ENCODE assay signal across 22 mouse cellular contexts in the genomic region with DNA sequence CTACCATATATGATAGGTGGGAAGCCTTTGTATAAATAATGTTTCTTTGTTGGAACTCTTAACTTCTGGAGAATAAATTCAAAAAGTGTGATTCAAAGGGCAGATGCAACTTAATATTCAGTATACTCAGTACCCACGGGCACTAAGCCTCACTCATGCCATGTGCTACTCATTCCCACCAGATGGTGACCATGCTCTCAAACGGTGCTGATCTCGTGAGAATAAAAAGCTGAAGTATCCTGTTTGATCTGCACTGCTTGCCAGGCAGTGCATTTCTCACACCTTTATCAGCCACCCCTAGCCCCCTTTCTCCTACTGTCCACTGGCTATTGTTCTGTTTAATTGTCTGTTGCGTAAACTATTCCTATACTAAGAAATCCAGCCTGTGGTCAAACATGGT.
"Had no signal": no experiment of that assay in that cellular context is flagged by ENCODE, and none has a peak within 500 bp of the region (broad histone marks: within the 10 kb centered on the region; RNA-seq: fewer than 3 reads in every experiment).

No protein-coding gene starts in this region.

- ATAC-seq: liver, postnatal 0 days; lung, postnatal 0 days; midbrain, embryonic 15.5 days had no signal

- H3K4me1 ChIP-seq: kidney, embryonic 15.5 days; limb, embryonic 12.5 days; limb, embryonic 15.5 days; midbrain, embryonic 15.5 days; neural tube, embryonic 13.5 days; stomach, embryonic 15.5 days had no signal

- H3K4me2 ChIP-seq: kidney, embryonic 15.5 days; limb, embryonic 12.5 days; limb, embryonic 15.5 days; liver, embryonic 11.5 days; lung, embryonic 14.5 days; midbrain, embryonic 15.5 days; neural tube, embryonic 13.5 days; stomach, embryonic 15.5 days had no signal

- H3K27me3 ChIP-seq: kidney, embryonic 15.5 days; limb, embryonic 12.5 days; limb, embryonic 15.5 days; midbrain, embryonic 15.5 days; neural tube, embryonic 13.5 days; stomach, embryonic 15.5 days had no signal

- H3K4me3 ChIP-seq: kidney, embryonic 15.5 days; limb, embryonic 12.5 days; limb, embryonic 15.5 days; midbrain, embryonic 15.5 days; myocyte; neural tube, embryonic 13.5 days; stomach, embryonic 15.5 days had no signal

- H3K36me3 ChIP-seq: kidney, embryonic 15.5 days; limb, embryonic 12.5 days; limb, embryonic 15.5 days; midbrain, embryonic 15.5 days; neural tube, embryonic 13.5 days; stomach, embryonic 15.5 days had no signal

- H3K9me3 ChIP-seq: kidney, embryonic 15.5 days; limb, embryonic 12.5 days; limb, embryonic 15.5 days; midbrain, embryonic 15.5 days; neural tube, embryonic 13.5 days; stomach, embryonic 15.5 days had no signal

- H3K9ac ChIP-seq: kidney, embryonic 15.5 days; limb, embryonic 12.5 days; limb, embryonic 15.5 days; liver, embryonic 14.5 days; liver, postnatal 0 days; lung, embryonic 14.5 days; midbrain, embryonic 15.5 days; neural tube, embryonic 13.5 days; stomach, embryonic 15.5 days had no signal

- H3K27ac ChIP-seq: kidney, embryonic 15.5 days; limb, embryonic 12.5 days; limb, embryonic 15.5 days; liver, embryonic 14.5 days; macrophage; midbrain, embryonic 15.5 days; neural tube, embryonic 13.5 days; stomach, embryonic 15.5 days had no signal

- DNase-seq: kidney, adult 11 months; kidney, adult 8-10 months; kidney, postnatal 10 days; kidney, postnatal 36 days; left cerebral cortex, postnatal 4 days; liver, postnatal 0 days; lung, embryonic 14.5 days; retina, postnatal 1 day; right cerebral cortex, postnatal 25 days; spleen, adult 18-20 months; thymus, postnatal 36 days had no signal
